Mouse (Mus musculus): ENCODE measurements around the gene Msi2. TPM values are rescaled to one million over a fixed set of nuclear protein-coding genes. Genes with fewer than 3 reads are reported as not detected.

The Msi2 gene
- total RNA-seq, 2 experiments from 2014 or later: 169 to 193 TPM

- no peak for TF ChIP-seq CTCF (IDR thresholded peaks at IDR 0.05)
- H3K27ac ChIP-seq: peak overlapping the region; percentile 85
- DNase-seq: no peak
- H3K4me3 ChIP-seq: no peak overlapping the region
- intact Hi-C loops (cut with DNase I): no loop called here
Measured at GRCm38 (mm10) chr11:88524437-88524789, 193.9 kb downstream of the Msi2 start.

DNA sequence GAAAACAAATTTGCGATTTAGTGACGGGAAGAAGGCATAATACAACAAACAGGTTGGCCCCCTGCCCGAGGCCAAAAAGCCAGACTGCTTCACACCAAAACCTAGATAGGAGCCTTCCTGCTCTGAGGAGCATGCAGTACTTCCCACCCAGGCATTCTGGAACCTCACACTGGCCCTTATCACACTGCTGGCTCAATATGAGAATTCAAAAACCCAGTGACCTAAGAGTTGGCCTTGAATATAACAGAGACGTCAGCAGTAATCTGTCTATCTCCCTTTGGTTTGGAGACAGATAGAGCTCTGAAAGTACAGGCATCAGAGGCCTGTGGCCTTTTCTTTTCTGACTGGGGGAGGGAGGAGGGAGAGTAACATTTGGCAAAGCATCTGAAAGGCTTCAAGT lies 194.4 kb downstream of the Msi2 start:
- TF ChIP-seq CTCF (IDR thresholded peaks at IDR 0.05): no peak
- no peak for DNase-seq
- H3K27ac ChIP-seq: peak overlapping the region; percentile 85
- intact Hi-C loops (cut with DNase I): no loop called here
- H3K4me3 ChIP-seq: no peak overlapping the region

- intact Hi-C loops (cut with DNase I): no loop called here
- DNase-seq: no peak
- peak overlapping the region; percentile 85 for H3K27ac ChIP-seq
Measured at GRCm38 (mm10) chr11:88523511-88523910, 194.8 kb downstream of the Msi2 start.

GRCm38 (mm10) chr11:88522114-88522513 lies 196.2 kb downstream of the Msi2 start:
- Histone ChIP-seq H3K27ac (peak overlapping the region; percentile 44; the same call in 1 of the 2 replicates), H3K4me3 (no peak overlapping the region)
- DNase-seq: no peak
- intact Hi-C loops (cut with DNase I): no loop called here
- no peak for TF ChIP-seq CTCF (IDR thresholded peaks at IDR 0.05)

More at GRCm38 (mm10) chr11:88523511-88523910, 194.8 kb downstream of the Msi2 start:
- no peak overlapping the region for H3K4me3 ChIP-seq
- TF ChIP-seq CTCF (IDR thresholded peaks at IDR 0.05): no peak

DNA sequence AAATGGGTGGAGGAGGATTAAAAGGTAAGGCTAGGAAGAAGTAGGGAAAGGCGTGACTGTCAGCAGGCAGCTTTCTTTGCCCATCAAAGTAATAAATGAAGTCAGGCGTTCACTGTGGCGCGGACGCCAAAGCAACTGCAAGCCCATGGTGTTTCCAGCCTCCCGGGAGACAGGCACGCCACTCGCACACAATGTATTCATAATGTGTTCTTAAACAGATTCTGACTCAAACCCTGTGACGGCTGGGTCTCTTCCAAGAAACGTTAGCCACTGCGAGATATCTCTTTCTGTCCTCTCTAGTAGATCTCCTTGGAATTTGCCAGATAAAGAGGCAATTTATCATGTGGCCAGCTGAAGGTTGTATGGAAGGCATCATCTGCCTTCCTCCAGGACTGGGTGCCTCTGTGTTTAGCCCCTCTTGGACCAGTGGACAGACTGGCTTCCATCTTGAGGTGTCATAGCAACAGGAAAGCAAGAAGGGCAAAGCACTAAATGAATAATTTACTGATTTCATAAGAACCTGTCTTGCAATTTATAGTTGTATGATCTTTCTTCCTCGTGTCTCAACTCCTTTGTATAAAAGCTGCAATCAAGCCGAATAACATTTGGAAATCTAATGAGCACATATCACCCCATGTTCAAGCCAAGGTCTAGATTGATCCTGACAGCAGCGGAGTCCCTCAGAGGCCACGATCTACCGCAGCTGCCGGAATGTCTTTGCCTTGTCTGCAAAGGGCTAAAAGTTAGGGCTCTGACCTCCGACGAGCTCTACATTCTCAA lies 197.2 kb downstream of the Msi2 start:
- DNase-seq: no peak
- Histone ChIP-seq H3K4me3 (no peak overlapping the region), H3K27ac (no peak overlapping the region)
- intact Hi-C loops (cut with DNase I): no loop called here
- TF ChIP-seq CTCF (IDR thresholded peaks at IDR 0.05): no peak

- no peak for DNase-seq
- TF ChIP-seq CTCF (IDR thresholded peaks at IDR 0.05): no peak
- H3K4me3 ChIP-seq: no peak overlapping the region
- intact Hi-C loops (cut with DNase I): no loop called here
- no peak overlapping the region for H3K27ac ChIP-seq
Measured at GRCm38 (mm10) chr11:88518361-88518760, 200.0 kb downstream of the Msi2 start.

DNA sequence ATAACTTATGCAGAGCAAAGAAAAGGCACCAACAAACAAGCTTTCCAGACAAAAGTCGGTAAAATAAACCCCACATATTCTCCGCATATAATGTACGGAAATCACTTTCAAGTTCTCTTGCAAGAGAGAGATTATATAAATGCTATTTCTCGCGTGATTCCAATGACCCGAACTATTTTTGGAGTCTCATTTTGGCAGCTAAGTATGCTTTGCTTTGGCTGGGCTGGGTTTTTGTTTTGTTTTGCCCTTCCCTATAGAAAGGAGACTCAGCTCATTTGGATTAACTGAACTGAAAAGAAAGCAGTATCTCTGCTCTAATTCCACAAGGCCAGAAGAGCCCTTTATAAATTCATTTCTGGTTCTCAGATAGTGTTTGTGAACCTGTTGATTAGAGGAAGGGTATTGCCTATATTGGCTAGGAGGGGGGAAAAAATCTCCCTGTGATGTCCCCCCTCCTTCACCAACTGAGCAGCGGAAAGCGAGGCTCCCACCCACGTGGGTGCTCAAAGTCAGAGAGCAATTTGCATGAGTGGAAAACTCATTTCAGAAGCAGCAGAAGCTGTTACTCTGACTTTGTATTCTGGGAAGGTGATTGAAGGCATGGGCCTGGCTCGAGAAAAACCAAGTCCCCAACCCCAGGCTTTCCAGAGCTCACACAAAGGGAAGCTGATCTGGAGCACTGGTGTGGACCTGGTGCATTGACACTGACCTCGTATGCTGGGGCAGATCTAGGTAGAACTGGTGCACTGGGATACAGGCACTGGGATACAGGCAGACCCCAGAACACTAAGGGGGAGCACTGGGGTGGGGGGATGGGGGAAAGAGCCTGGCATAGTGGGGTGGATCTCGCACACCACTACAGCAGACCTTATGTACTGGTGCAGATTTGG lies 201.5 kb downstream of the Msi2 start:
- Histone ChIP-seq H3K4me3 (no peak overlapping the region), H3K27ac (peak overlapping the region; percentile 79)
- DNase-seq: no peak
- no peak for TF ChIP-seq CTCF (IDR thresholded peaks at IDR 0.05)
- intact Hi-C loops (cut with DNase I): no loop called here

GRCm38 (mm10) chr11:88515736-88516583 lies 202.4 kb downstream of the Msi2 start:
- intact Hi-C loops (cut with DNase I): loop anchor here (2.0 kb wide), 1 partner anchor 213 kb away; no protein-coding TSS in a partner anchor
- TF ChIP-seq CTCF (IDR thresholded peaks at IDR 0.05): no peak; the same call in 1 of the 2 replicates
- H3K27ac ChIP-seq: peak overlapping the region; percentile 79

GRCm38 (mm10) chr11:88515267-88515666 lies 203.0 kb downstream of the Msi2 start:
- TF ChIP-seq CTCF (IDR thresholded peaks at IDR 0.05): no peak
- Histone ChIP-seq H3K4me3 (no peak overlapping the region), H3K27ac (peak overlapping the region; percentile 79)
- intact Hi-C loops (cut with DNase I): loop anchor here (2.0 kb wide), 1 partner anchor 214 kb away; no protein-coding TSS in a partner anchor
- DNase-seq: no peak

More at GRCm38 (mm10) chr11:88515736-88516583, 202.4 kb downstream of the Msi2 start:
- DNase-seq: no peak
- H3K4me3 ChIP-seq: no peak overlapping the region

- no peak overlapping the region for H3K4me3 ChIP-seq
- TF ChIP-seq CTCF (IDR thresholded peaks at IDR 0.05): no peak
- intact Hi-C loops (cut with DNase I): loop anchor here (2.0 to 5.0 kb wide), 2 partner anchors 38 to 214 kb away; no protein-coding TSS in a partner anchor
- H3K27ac ChIP-seq: peak overlapping the region; percentile 79
- DNase-seq: peak; percentile 75
Measured at GRCm38 (mm10) chr11:88514151-88514926, 204.0 kb downstream of the Msi2 start.

DNA sequence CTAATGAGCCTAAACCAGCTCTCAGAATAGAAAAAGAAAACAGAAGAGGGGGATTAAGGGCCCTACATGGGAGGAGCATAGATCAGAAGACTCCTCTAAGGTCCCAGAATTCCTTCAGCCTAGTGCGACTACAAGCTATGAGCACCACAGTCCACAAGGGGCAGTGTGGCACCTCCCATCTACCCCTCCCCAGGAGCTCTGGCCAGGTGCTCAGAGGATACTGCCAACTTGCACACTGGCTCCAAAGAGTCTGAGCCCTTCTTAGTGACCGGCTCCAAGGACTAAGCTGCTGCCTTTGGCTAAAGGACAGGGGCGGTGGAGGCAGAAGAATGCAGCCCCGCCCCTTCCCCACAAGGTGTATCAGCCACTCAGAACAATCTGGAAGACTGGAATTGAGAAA lies 205.7 kb downstream of the Msi2 start:
- Histone ChIP-seq H3K27ac (peak overlapping the region; percentile 79), H3K4me3 (no peak overlapping the region)
- peak; percentile 89 for DNase-seq
- TF ChIP-seq CTCF (IDR thresholded peaks at IDR 0.05): peak; percentile 86
- intact Hi-C loops (cut with DNase I): loop anchor here (5.0 kb wide), 1 partner anchor 40 kb away; no protein-coding TSS in a partner anchor

All from gastrocnemius, adult 2 months (tissue).